Mouse (Mus musculus): ENCODE measurements around the gene Pon2. TPM values are rescaled to one million over a fixed set of nuclear protein-coding genes. Genes with fewer than 3 reads are reported as not detected.
A peak's percentile ranks its signal among the peaks of the same experiment; 100 is the strongest.

Gene Pon2
- total RNA-seq, 4 experiments from 2014 or later: 15.2 to 19.9 (median 18.5) TPM

GRCm38 (mm10) chr6:5292841-5293240 is 5.4 kb downstream of the Pon2 start:
- DNase-seq (ENCODE audit: low spot score): no peak

- DNase-seq (ENCODE audit: low spot score): peak; percentile 36
Observed at GRCm38 (mm10) chr6:5291450-5291849, 6.8 kb downstream of the Pon2 start.

- DNase-seq (ENCODE audit: low spot score): no peak
Observed at GRCm38 (mm10) chr6:5287919-5288318, 10.3 kb downstream of the Pon2 start.

- DNase-seq (ENCODE audit: low spot score): no peak
Observed at GRCm38 (mm10) chr6:5287392-5287791, 10.9 kb downstream of the Pon2 start.

GRCm38 (mm10) chr6:5282418-5282817 is 15.8 kb downstream of the Pon2 start:
- no peak for DNase-seq (ENCODE audit: low spot score)

GRCm38 (mm10) chr6:5280576-5281305 is 17.5 kb downstream of the Pon2 start:
- DNase-seq (ENCODE audit: low spot score): no peak

- DNase-seq (ENCODE audit: low spot score): no peak
Observed at GRCm38 (mm10) chr6:5277972-5278371, 20.3 kb downstream of the Pon2 start.

- no peak for DNase-seq (ENCODE audit: low spot score)
Observed at GRCm38 (mm10) chr6:5269641-5270040, 28.6 kb downstream of the Pon2 start.

GRCm38 (mm10) chr6:5264793-5265192 is 33.5 kb downstream of the Pon2 start:
- DNase-seq (ENCODE audit: low spot score): no peak

GRCm38 (mm10) chr6:5263250-5263999 is 34.8 kb downstream of the Pon2 start:
- DNase-seq (ENCODE audit: low spot score): no peak

- no peak for DNase-seq (ENCODE audit: low spot score)
Observed at GRCm38 (mm10) chr6:5262322-5263249, 35.7 kb downstream of the Pon2 start.

- DNase-seq (ENCODE audit: low spot score): peak; percentile 60
Observed at GRCm38 (mm10) chr6:5255722-5256451, 42.4 kb downstream of the Pon2 start, which contains the start of gene Pon3. Pon3 (minus strand) TSS chr6:5256286.

GRCm38 (mm10) chr6:5255291-5255690 is 43.0 kb downstream of the Pon2 start:
- DNase-seq (ENCODE audit: low spot score): no peak

GRCm38 (mm10) chr6:5254869-5255268 is 43.4 kb downstream of the Pon2 start:
- DNase-seq (ENCODE audit: low spot score): no peak

GRCm38 (mm10) chr6:5245926-5246325 is 52.3 kb downstream of the Pon2 start:
- DNase-seq (ENCODE audit: low spot score): no peak

- DNase-seq (ENCODE audit: low spot score): no peak
Observed at GRCm38 (mm10) chr6:5238799-5239198, 59.5 kb downstream of the Pon2 start.

GRCm38 (mm10) chr6:5237510-5237909 is 60.7 kb downstream of the Pon2 start:
- DNase-seq (ENCODE audit: low spot score): no peak

- DNase-seq (ENCODE audit: low spot score): no peak
Observed at GRCm38 (mm10) chr6:5236843-5237371, 61.3 kb downstream of the Pon2 start.

- no peak for DNase-seq (ENCODE audit: low spot score)
Observed at GRCm38 (mm10) chr6:5234563-5234962, 63.7 kb downstream of the Pon2 start.

- no peak for DNase-seq (ENCODE audit: low spot score)
Observed at GRCm38 (mm10) chr6:5233812-5234211, 64.4 kb downstream of the Pon2 start.

- DNase-seq (ENCODE audit: low spot score): no peak
Observed at GRCm38 (mm10) chr6:5232022-5232421, 66.2 kb downstream of the Pon2 start.

Data from heart, adult 8-10 months (tissue).